Comparison of ENCODE assay signal across 8 mouse cellular contexts in genomic region chr11:33100027-33100507, GRCm38 (mm10). TPM values are rescaled to one million over a fixed set of nuclear protein-coding genes. Genes with fewer than 3 reads are reported as not detected.
A peak's percentile ranks its signal among the peaks of the same experiment; 100 is the strongest.
DNase-seq lines count a peak whose midpoint lies in the region; ATAC-seq lines count a peak whose summit lies in the region.

No protein-coding gene starts in this region.

- ATAC-seq in forebrain, embryonic 15.5 days (replicated peaks) = 0 out of 2 replicates have a peak, but pooled peaks have one; percentile 49

- H3K27ac ChIP-seq in forebrain, embryonic 15.5 days (replicated peaks) = no peak overlapping the region

- H3K9ac ChIP-seq in forebrain, embryonic 15.5 days (replicated peaks) = no peak overlapping the region

- H3K36me3 ChIP-seq in forebrain, embryonic 15.5 days = no peaks in the 10 kb centered on the region

- H3K9me3 ChIP-seq in forebrain, embryonic 15.5 days = no peaks in the 10 kb centered on the region

- peak; percentile 21 for DNase-seq in adrenal gland, postnatal 14 days
- no peak for DNase-seq in adrenal gland, adult 8-10 months
- DNase-seq in heart, postnatal 36 days = peak; percentile 52 to 61
- peak; percentile 70 for DNase-seq in lung, postnatal 10 days
- no peak for DNase-seq in layer of hippocampus, adult 8-10 months (ENCODE audit: low spot score in 2 of 2)
- no peak for DNase-seq in thymus, postnatal 4 days
- DNase-seq in spleen, postnatal 4 days (ENCODE audit: low spot score in 2 of 2) = no peak

- intact Hi-C loops in heart, postnatal 36 days (cut with DNase I) = loop anchor here (5.0 kb wide), 1 partner anchor 108 kb away; no protein-coding TSS in a partner anchor

- H3K4me2 ChIP-seq in forebrain, embryonic 15.5 days (replicated peaks) = no peak overlapping the region

- peaks cover 9% of the 10 kb centered on the region; the same call in 1 of the 2 replicates for H3K4me1 ChIP-seq in forebrain, embryonic 15.5 days

- no peak overlapping the region for H3K4me3 ChIP-seq in forebrain, embryonic 15.5 days

- 25% methylated on average over 10 of the region's 10 CpGs for WGBS in forebrain, embryonic 15.5 days

- H3K27me3 ChIP-seq in forebrain, embryonic 15.5 days = no peaks in the 10 kb centered on the region

RNA-seq across cellular contexts. Expression of gene Fgf18, which starts 47.1 kb away (rescaled TPM):
- 2.1 TPM in 2 replicates for total RNA-seq in adrenal gland, postnatal 14 days (2021)
- total RNA-seq in adrenal gland, adult 8-10 months (2022) = 1 to 10 TPM in 2 of 4 experiments, under 1 TPM in 2; 0.62 to 3.5 (median 1.5) TPM
- 3.0 and 4.3 TPM in 2 replicates for polyA plus RNA-seq in forebrain, embryonic 15.5 days (2015; fragmentation: Nextera tagmentation; extraction: Ambion mirVana)
- 1 to 10 TPM; 2.8 to 3.1 TPM for total RNA-seq in heart, postnatal 36 days (2021)
- total RNA-seq in layer of hippocampus, adult 8-10 months (2022) = 1 to 10 TPM; 3.2 to 4.4 (median 3.5) TPM

Comparison
In these comparisons a context has a peak if more than half of its experiments do, and no peak if none do; other contexts are left out.
1. DNase-seq: peak in adrenal gland, postnatal 14 days (single experiment), heart, postnatal 36 days (2 of 2) and lung, postnatal 10 days (single experiment); none in adrenal gland, adult 8-10 months (single experiment), layer of hippocampus, adult 8-10 months (0 of 2), thymus, postnatal 4 days (single experiment) and spleen, postnatal 4 days (0 of 2).